Comparison of ENCODE assay signal across 8 mouse cellular contexts in genomic region chr13:97337296-97337731, GRCm38 (mm10).
DNase-seq lines count a peak whose midpoint lies in the region; ATAC-seq lines count a peak whose summit lies in the region.

No protein-coding gene starts in this region.

- peaks cover 13% of the 10 kb centered on the region for H3K4me1 ChIP-seq in embryonic facial prominence, embryonic 13.5 days
- H3K4me1 ChIP-seq in embryonic facial prominence, embryonic 10.5 days: peaks cover 36% of the 10 kb centered on the region
- H3K4me1 ChIP-seq in neural tube, embryonic 15.5 days: peaks cover 16% of the 10 kb centered on the region; the same call in 1 of the 2 replicates

- H3K36me3 ChIP-seq in embryonic facial prominence, embryonic 13.5 days: no peaks in the 10 kb centered on the region
- no peaks in the 10 kb centered on the region for H3K36me3 ChIP-seq in embryonic facial prominence, embryonic 10.5 days (replicated peaks)
- no peaks in the 10 kb centered on the region for H3K36me3 ChIP-seq in neural tube, embryonic 15.5 days

- 38% methylated on average over 10 of the region's 10 CpGs for WGBS in embryonic facial prominence, embryonic 13.5 days
- 67% methylated on average over 10 of the region's 10 CpGs for WGBS in embryonic facial prominence, embryonic 10.5 days
- 37% methylated on average over 10 of the region's 10 CpGs for WGBS in neural tube, embryonic 15.5 days

- ATAC-seq in embryonic facial prominence, embryonic 13.5 days (ENCODE audit: insufficient number of reproducible peaks, insufficient read depth, low FRiP score, low TSS enrichment, low read depth): no peak
- ATAC-seq in cerebellum, adult (ENCODE audit: insufficient number of reproducible peaks, low FRiP score, low TSS enrichment): peak; percentile 76
- ATAC-seq in neural tube, embryonic 15.5 days (ENCODE audit: low FRiP score): peak; percentile 54; the same call in 1 of the 2 replicates
- ATAC-seq in inflammation-experienced regulatory T-cells, adult 6 months: no peak

- peaks cover 3% of the 10 kb centered on the region; the same call in 1 of the 2 replicates for H3K27me3 ChIP-seq in embryonic facial prominence, embryonic 13.5 days
- no peaks in the 10 kb centered on the region; the same call in 1 of the 2 replicates for H3K27me3 ChIP-seq in embryonic facial prominence, embryonic 10.5 days (replicated peaks; ENCODE audit: low read depth, poor library complexity, severe bottlenecking)
- H3K27me3 ChIP-seq in neural tube, embryonic 15.5 days (replicated peaks): no peaks in the 10 kb centered on the region

- H3K9ac ChIP-seq in embryonic facial prominence, embryonic 13.5 days: no peak overlapping the region
- no peak overlapping the region for H3K9ac ChIP-seq in neural tube, embryonic 15.5 days (replicated peaks)

- 0 out of 2 replicates have a peak, but pooled peaks cover 1% of the 10 kb centered on the region for H3K9me3 ChIP-seq in embryonic facial prominence, embryonic 13.5 days
- H3K9me3 ChIP-seq in embryonic facial prominence, embryonic 10.5 days: no peaks in the 10 kb centered on the region
- no peaks in the 10 kb centered on the region for H3K9me3 ChIP-seq in neural tube, embryonic 15.5 days (replicated peaks)

- H3K27ac ChIP-seq in embryonic facial prominence, embryonic 13.5 days: peak overlapping the region; percentile 33; the same call in 1 of the 2 replicates
- no peak overlapping the region for H3K27ac ChIP-seq in embryonic facial prominence, embryonic 10.5 days (replicated peaks)
- peak overlapping the region; percentile 18; the same call in 1 of the 2 replicates for H3K27ac ChIP-seq in neural tube, embryonic 15.5 days (replicated peaks)

- no peak for DNase-seq in embryonic facial prominence, embryonic 10.5 days (ENCODE audit: low spot score)
- DNase-seq in heart, adult 8-10 months (ENCODE audit: low spot score): peak; percentile 68
- peak; percentile 9 to 41 for DNase-seq in left cerebral cortex, adult 8-10 months (ENCODE audit: low spot score in 2 of 2)
- no peak for DNase-seq in T-cell, adult 2 months (ENCODE audit: low spot score)

- H3K4me2 ChIP-seq in embryonic facial prominence, embryonic 13.5 days: no peak overlapping the region
- no peak overlapping the region for H3K4me2 ChIP-seq in neural tube, embryonic 15.5 days

- H3K4me3 ChIP-seq in embryonic facial prominence, embryonic 13.5 days: no peak overlapping the region
- H3K4me3 ChIP-seq in embryonic facial prominence, embryonic 10.5 days: no peak overlapping the region
- H3K4me3 ChIP-seq in neural tube, embryonic 15.5 days (replicated peaks): no peak overlapping the region

Comparison
In these comparisons a context has a peak if more than half of its experiments do, and no peak if none do; other contexts are left out.
1. ATAC-seq: peak in cerebellum, adult (single experiment) and neural tube, embryonic 15.5 days (single experiment); none in embryonic facial prominence, embryonic 13.5 days (single experiment) and inflammation-experienced regulatory T-cells, adult 6 months (single experiment).
2. DNase-seq: peak in heart, adult 8-10 months (single experiment) and left cerebral cortex, adult 8-10 months (2 of 2); none in embryonic facial prominence, embryonic 10.5 days (single experiment) and T-cell, adult 2 months (single experiment).